Mouse (Mus musculus) bone marrow macrophage, adult 2 months (primary cell): ENCODE measurements around the gene Hoxd11.

ENCODE experiments used
- CTCF ChIP-seq: IDR thresholded peaks from 2 replicates; pipeline ENCODE4 v1.5.1; 2012; ENCODE audit warnings: low read depth, mild to moderate bottlenecking, low read length, moderate library complexity
- POLR2A ChIP-seq: IDR thresholded peaks from 2 replicates; pipeline ENCODE4 v1.6.1; 2012; ENCODE audit warnings: mild to moderate bottlenecking, low read depth, low read length, borderline replicate concordance

- TF ChIP-seq POLR2A (no peak), CTCF (no peak)
These were observed 16.0 kb downstream of the Hoxd11 start for GRCm38 (mm10) chr2:74695383-74695782.
